Mouse (Mus musculus): ENCODE data around the gene Tmf1. TPM values are rescaled to one million over a fixed set of nuclear protein-coding genes. Genes with fewer than 3 reads are reported as not detected.

Gene Tmf1
- polyA plus RNA-seq, 1 experiment from 2014 or later = 30.7 TPM

- Histone ChIP-seq H3K27ac (ENCODE audit: low read depth, low read length) (no peak overlapping the region), H3K4me2 (ENCODE audit: low read depth, low read length, severe bottlenecking) (no peak overlapping the region), H3K4me1 (replicated peaks; ENCODE audit: control insufficient read depth, insufficient read depth, low read length) (peaks cover 7% of the 10 kb centered on the region; the same call in 1 of the 2 replicates), H3K9ac (ENCODE audit: low read length) (no peak overlapping the region), H3K27me3 (ENCODE audit: control insufficient read depth, insufficient read depth, low read length) (no peaks in the 10 kb centered on the region), H3K4me3 (ENCODE audit: low read depth, low read length) (no peak overlapping the region), H3K36me3 (ENCODE audit: control insufficient read depth, insufficient read depth, low read length) (peaks cover 6% of the 10 kb centered on the region), H3K9me3 (ENCODE audit: control insufficient read depth, low read length) (no peaks in the 10 kb centered on the region)
- DNase-seq (ENCODE audit: low spot score) = no peak
- no peak for ATAC-seq (replicated peaks; ENCODE audit: low FRiP score)
- 87% methylated on average over 11 of the region's 11 CpGs for WGBS
Observed at GRCm38 (mm10) chr6:97175716-97176115, 3.2 kb downstream of the Tmf1 start.

- DNase-seq (ENCODE audit: low spot score) (no peak), ATAC-seq (replicated peaks; ENCODE audit: low FRiP score) (no peak)
- H3K27me3 ChIP-seq (ENCODE audit: control insufficient read depth, insufficient read depth, low read length) = no peaks in the 10 kb centered on the region
- 81% methylated on average over 6 of the region's 6 CpGs for WGBS
- H3K4me3 ChIP-seq (ENCODE audit: low read depth, low read length) = no peak overlapping the region
- H3K4me1 ChIP-seq (replicated peaks; ENCODE audit: control insufficient read depth, insufficient read depth, low read length) = no peaks in the 10 kb centered on the region
- H3K4me2 ChIP-seq (ENCODE audit: low read depth, low read length, severe bottlenecking) = no peak overlapping the region
- no peaks in the 10 kb centered on the region for H3K9me3 ChIP-seq (ENCODE audit: control insufficient read depth, low read length)
- no peaks in the 10 kb centered on the region for H3K36me3 ChIP-seq (ENCODE audit: control insufficient read depth, insufficient read depth, low read length)
- H3K9ac ChIP-seq (ENCODE audit: low read length) = no peak overlapping the region
- no peak overlapping the region for H3K27ac ChIP-seq (ENCODE audit: low read depth, low read length)
Observed at GRCm38 (mm10) chr6:97150156-97150555, 28.8 kb downstream of the Tmf1 start.

- Histone ChIP-seq H3K4me3 (ENCODE audit: low read depth, low read length) (no peak overlapping the region), H3K27ac (ENCODE audit: low read depth, low read length) (no peak overlapping the region), H3K9me3 (ENCODE audit: control insufficient read depth, low read length) (no peaks in the 10 kb centered on the region), H3K4me2 (ENCODE audit: low read depth, low read length, severe bottlenecking) (no peak overlapping the region), H3K36me3 (ENCODE audit: control insufficient read depth, insufficient read depth, low read length) (no peaks in the 10 kb centered on the region), H3K4me1 (replicated peaks; ENCODE audit: control insufficient read depth, insufficient read depth, low read length) (no peaks in the 10 kb centered on the region), H3K27me3 (ENCODE audit: control insufficient read depth, insufficient read depth, low read length) (no peaks in the 10 kb centered on the region), H3K9ac (ENCODE audit: low read length) (no peak overlapping the region)
- WGBS = 92% methylated on average over 2 of the region's 2 CpGs
- no peak for DNase-seq (ENCODE audit: low spot score)
- no peak for ATAC-seq (replicated peaks; ENCODE audit: low FRiP score)
Observed at GRCm38 (mm10) chr6:97149721-97150120, 29.2 kb downstream of the Tmf1 start.

GRCm38 (mm10) chr6:97148383-97149251 is 30.3 kb downstream of the Tmf1 start, which contains the start of gene Eogt:
Gene Eogt (minus strand): TSS chr6:97149182.
- H3K36me3 ChIP-seq (ENCODE audit: control insufficient read depth, insufficient read depth, low read length) = no peaks in the 10 kb centered on the region
- ATAC-seq (replicated peaks; ENCODE audit: low FRiP score) = peak; percentile 74
- under 1% methylated on average over 55 of the region's 56 CpGs for WGBS

GRCm38 (mm10) chr6:97147755-97148382 is 31.1 kb downstream of the Tmf1 start:
- peak; percentile 65 for DNase-seq (ENCODE audit: low spot score)
- H3K9me3 ChIP-seq (ENCODE audit: control insufficient read depth, low read length) = no peaks in the 10 kb centered on the region
- H3K4me3 ChIP-seq (ENCODE audit: low read depth, low read length) = peak overlapping the region; percentile 66
- peak overlapping the region; percentile 79 for H3K9ac ChIP-seq (ENCODE audit: low read length)
- peak overlapping the region; percentile 80 for H3K4me2 ChIP-seq (ENCODE audit: low read depth, low read length, severe bottlenecking)
- no peaks in the 10 kb centered on the region for H3K27me3 ChIP-seq (ENCODE audit: control insufficient read depth, insufficient read depth, low read length)
- H3K4me1 ChIP-seq (replicated peaks; ENCODE audit: control insufficient read depth, insufficient read depth, low read length) = no peaks in the 10 kb centered on the region
- no peak overlapping the region for H3K27ac ChIP-seq (ENCODE audit: low read depth, low read length)
- no peak; the same call in 1 of the 2 replicates for ATAC-seq (replicated peaks; ENCODE audit: low FRiP score)
- WGBS = 21% methylated on average over 18 of the region's 18 CpGs
- H3K36me3 ChIP-seq (ENCODE audit: control insufficient read depth, insufficient read depth, low read length) = no peaks in the 10 kb centered on the region

More at GRCm38 (mm10) chr6:97148383-97149251, 30.3 kb downstream of the Tmf1 start, which contains the start of gene Eogt:
- Histone ChIP-seq H3K27ac (ENCODE audit: low read depth, low read length) (no peak within 1 kb of the TSS), H3K4me3 (ENCODE audit: low read depth, low read length) (peak within 1 kb of the TSS; percentile 66), H3K4me1 (replicated peaks; ENCODE audit: control insufficient read depth, insufficient read depth, low read length) (no peaks in the 10 kb centered on the region), H3K9me3 (ENCODE audit: control insufficient read depth, low read length) (no peaks in the 10 kb centered on the region), H3K4me2 (ENCODE audit: low read depth, low read length, severe bottlenecking) (peak within 1 kb of the TSS; percentile 80), H3K27me3 (ENCODE audit: control insufficient read depth, insufficient read depth, low read length) (no peaks in the 10 kb centered on the region), H3K9ac (ENCODE audit: low read length) (peak within 1 kb of the TSS; percentile 79)
- peak; percentile 82 for DNase-seq (ENCODE audit: low spot score)

GRCm38 (mm10) chr6:97145156-97145555 is 33.8 kb downstream of the Tmf1 start:
- H3K9ac ChIP-seq (ENCODE audit: low read length) = no peak overlapping the region
- ATAC-seq (replicated peaks; ENCODE audit: low FRiP score) (no peak), DNase-seq (ENCODE audit: low spot score) (no peak)
- no peaks in the 10 kb centered on the region for H3K4me1 ChIP-seq (replicated peaks; ENCODE audit: control insufficient read depth, insufficient read depth, low read length)
- H3K9me3 ChIP-seq (ENCODE audit: control insufficient read depth, low read length) = no peaks in the 10 kb centered on the region
- no peaks in the 10 kb centered on the region for H3K27me3 ChIP-seq (ENCODE audit: control insufficient read depth, insufficient read depth, low read length)
- H3K36me3 ChIP-seq (ENCODE audit: control insufficient read depth, insufficient read depth, low read length) = no peaks in the 10 kb centered on the region
- no peak overlapping the region for H3K4me3 ChIP-seq (ENCODE audit: low read depth, low read length)
- H3K27ac ChIP-seq (ENCODE audit: low read depth, low read length) = no peak overlapping the region
- H3K4me2 ChIP-seq (ENCODE audit: low read depth, low read length, severe bottlenecking) = no peak overlapping the region
- 88% methylated on average over 7 of the region's 7 CpGs for WGBS

- ATAC-seq (replicated peaks; ENCODE audit: low FRiP score) (no peak), DNase-seq (ENCODE audit: low spot score) (no peak)
- Histone ChIP-seq H3K4me2 (ENCODE audit: low read depth, low read length, severe bottlenecking) (no peak overlapping the region), H3K36me3 (ENCODE audit: control insufficient read depth, insufficient read depth, low read length) (no peaks in the 10 kb centered on the region), H3K27me3 (ENCODE audit: control insufficient read depth, insufficient read depth, low read length) (no peaks in the 10 kb centered on the region), H3K4me1 (replicated peaks; ENCODE audit: control insufficient read depth, insufficient read depth, low read length) (no peaks in the 10 kb centered on the region), H3K9ac (ENCODE audit: low read length) (no peak overlapping the region), H3K27ac (ENCODE audit: low read depth, low read length) (no peak overlapping the region), H3K9me3 (ENCODE audit: control insufficient read depth, low read length) (no peaks in the 10 kb centered on the region), H3K4me3 (ENCODE audit: low read depth, low read length) (no peak overlapping the region)
- 53% methylated on average over 7 of the region's 7 CpGs for WGBS
Observed at GRCm38 (mm10) chr6:97144359-97144758, 34.6 kb downstream of the Tmf1 start.

GRCm38 (mm10) chr6:97142611-97143010 is 36.3 kb downstream of the Tmf1 start:
- H3K27me3 ChIP-seq (ENCODE audit: control insufficient read depth, insufficient read depth, low read length) = no peaks in the 10 kb centered on the region
- 91% methylated on average over 8 of the region's 8 CpGs for WGBS
- no peak overlapping the region for H3K4me2 ChIP-seq (ENCODE audit: low read depth, low read length, severe bottlenecking)
- no peaks in the 10 kb centered on the region for H3K4me1 ChIP-seq (replicated peaks; ENCODE audit: control insufficient read depth, insufficient read depth, low read length)
- no peak overlapping the region for H3K27ac ChIP-seq (ENCODE audit: low read depth, low read length)
- no peaks in the 10 kb centered on the region for H3K9me3 ChIP-seq (ENCODE audit: control insufficient read depth, low read length)
- H3K4me3 ChIP-seq (ENCODE audit: low read depth, low read length) = no peak overlapping the region
- no peak overlapping the region for H3K9ac ChIP-seq (ENCODE audit: low read length)
- ATAC-seq (replicated peaks; ENCODE audit: low FRiP score) = no peak
- DNase-seq (ENCODE audit: low spot score) = no peak
- H3K36me3 ChIP-seq (ENCODE audit: control insufficient read depth, insufficient read depth, low read length) = no peaks in the 10 kb centered on the region
